Mouse (Mus musculus): ENCODE results near the gene Acer1.

The Acer1 gene

DNA sequence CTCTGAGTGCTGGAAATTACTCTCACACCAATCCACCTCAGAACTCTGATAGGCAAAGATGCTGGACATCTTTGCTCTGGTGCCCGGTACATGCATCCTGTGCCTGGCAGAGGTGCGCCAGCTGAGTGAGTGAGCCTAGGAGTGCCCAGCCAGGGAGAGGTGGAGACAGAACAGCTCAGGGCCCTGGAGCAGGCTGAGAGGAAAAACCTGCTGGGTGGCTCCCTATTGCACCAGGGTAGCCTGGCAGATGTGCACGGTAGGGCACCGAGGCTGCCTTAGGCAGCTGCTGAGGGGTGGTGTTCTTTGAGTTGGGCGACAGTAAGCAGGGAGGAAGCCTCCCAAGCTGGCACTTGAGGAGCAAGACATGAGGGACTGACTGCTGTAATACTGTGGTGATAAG, at the start of gene Acer1:
Gene Acer1 (minus strand): TSS at position 114 of the 400 bp plus-strand sequence.
- DNase-seq (ENCODE audit: inconsistent age in 2 of 2, low spot score in 1 of 2) = no peak

DNA sequence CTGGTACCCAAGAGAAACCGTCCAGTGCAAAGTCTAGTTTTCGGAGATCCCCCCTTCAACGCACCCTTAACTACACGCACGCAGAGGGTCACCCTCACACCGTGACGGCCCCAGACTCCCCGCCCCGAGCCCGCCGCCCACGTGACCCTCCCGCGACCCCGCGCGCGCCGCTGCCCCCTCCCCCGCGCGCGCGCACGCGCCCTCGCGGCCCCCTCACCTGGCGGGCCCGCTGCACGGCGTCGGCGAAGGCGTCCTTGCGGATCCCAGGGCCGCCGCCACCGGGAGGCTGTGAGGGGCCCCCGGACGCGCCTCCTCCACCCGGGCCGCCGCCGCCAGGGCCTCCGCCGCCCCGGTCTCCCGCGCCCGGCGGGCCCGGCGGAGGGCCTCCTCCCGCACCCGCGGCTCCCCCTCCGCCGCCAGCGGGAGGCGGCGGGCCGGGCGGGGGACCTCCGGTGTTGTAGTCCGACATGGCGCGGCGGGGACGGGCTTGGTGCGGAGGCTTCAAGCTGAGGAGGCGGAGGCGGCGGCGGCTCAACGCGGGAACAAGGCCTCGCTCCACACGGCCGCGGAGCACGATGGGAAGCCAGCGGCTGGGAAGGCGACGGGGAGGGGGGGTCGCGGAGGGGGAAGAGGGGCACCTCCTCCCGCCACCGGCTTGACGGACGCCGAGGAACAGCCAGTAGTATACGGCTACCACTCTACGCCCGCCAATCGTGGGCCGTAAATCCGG, 49.2 kb upstream of the Acer1 start, which contains the start of gene Khsrp:
Gene Khsrp (minus strand): TSS at position 592 of the 730 bp plus-strand sequence.
- peak in 1 of 2 experiments; percentile 66 for DNase-seq (ENCODE audit: inconsistent age in 2 of 2, low spot score in 1 of 2)

DNA sequence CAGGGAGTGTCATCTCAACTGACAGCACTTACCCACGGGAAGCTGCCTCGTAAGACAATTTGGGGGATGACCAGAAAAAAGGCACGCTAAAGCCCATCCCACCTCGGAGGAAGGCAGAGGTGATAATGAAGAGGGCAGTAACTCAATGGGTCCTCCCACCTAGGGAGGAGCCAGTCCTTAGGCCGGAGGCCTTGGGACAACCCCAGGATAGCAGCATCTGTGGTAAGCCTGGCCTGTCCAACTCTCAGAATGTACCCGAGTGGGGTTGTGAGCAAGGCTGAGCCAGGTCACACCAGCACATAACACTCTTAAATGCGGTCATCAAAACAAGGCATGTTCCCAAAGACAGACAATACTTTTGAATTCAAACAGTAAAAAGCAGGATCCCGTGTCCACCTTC, 47.8 kb upstream of the Acer1 start:
- DNase-seq (ENCODE audit: inconsistent age in 2 of 2, low spot score in 1 of 2) = peak; percentile 45 to 69

DNA sequence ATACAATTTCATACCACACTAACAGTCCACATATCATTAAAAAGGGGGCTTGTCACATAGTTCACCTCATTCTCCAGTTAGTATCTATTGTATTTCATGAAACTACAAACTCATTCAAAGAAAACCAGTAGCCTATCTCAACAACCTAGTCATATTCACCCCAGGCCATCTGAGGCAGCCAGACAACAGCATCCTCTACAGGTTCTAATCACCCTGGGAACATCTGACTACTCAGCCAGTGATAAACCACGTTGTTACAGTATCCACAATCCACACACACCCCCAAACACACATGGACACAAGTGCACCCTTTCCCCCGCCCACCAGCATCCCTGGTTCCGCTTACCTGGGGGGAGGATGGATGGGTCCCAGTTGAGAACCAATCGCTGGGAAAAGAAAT, 45.5 kb upstream of the Acer1 start:
- no peak for DNase-seq (ENCODE audit: inconsistent age in 2 of 2, low spot score in 1 of 2)

DNA sequence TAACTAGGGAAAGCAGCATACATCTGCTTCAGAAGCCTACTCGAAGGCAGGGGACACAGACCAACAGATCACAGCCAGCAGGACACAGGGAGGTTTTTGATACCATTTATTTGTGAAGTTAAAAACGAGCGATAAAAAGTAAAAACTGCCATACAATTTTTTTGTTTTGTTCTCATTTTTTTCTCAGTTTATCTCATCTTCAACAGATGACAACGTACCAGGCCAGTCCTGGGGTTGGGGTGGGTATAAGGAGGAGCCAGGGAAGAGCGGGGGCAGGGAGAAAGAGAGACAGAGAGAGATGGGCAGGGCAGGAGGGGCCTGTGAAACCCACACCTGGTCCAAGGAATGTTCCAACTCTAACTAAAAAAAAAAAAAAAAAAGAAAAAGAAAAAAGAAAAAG, 39.0 kb upstream of the Acer1 start:
- DNase-seq (ENCODE audit: inconsistent age in 2 of 2, low spot score in 1 of 2) = no peak

DNA sequence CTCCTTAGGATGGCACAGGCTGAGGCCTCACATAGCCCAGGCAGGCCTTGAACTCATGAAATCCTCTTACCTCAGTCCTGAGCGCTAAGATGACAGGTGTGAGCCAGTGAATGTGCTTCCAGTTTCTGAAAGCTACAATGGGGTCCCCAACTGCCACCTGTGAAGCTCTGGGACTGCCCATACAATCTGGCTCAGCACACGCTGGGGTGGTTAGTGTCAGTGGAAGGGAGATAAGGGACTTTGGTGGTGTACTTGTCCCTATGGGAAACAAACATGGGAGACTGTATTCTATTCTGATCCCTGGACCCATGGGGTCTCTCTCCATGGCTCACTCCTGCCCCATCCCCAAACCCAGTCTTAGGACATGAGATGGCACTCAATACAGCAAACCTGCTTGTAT, 37.8 kb upstream of the Acer1 start:
- no peak for DNase-seq (ENCODE audit: inconsistent age in 2 of 2, low spot score in 1 of 2)

DNA sequence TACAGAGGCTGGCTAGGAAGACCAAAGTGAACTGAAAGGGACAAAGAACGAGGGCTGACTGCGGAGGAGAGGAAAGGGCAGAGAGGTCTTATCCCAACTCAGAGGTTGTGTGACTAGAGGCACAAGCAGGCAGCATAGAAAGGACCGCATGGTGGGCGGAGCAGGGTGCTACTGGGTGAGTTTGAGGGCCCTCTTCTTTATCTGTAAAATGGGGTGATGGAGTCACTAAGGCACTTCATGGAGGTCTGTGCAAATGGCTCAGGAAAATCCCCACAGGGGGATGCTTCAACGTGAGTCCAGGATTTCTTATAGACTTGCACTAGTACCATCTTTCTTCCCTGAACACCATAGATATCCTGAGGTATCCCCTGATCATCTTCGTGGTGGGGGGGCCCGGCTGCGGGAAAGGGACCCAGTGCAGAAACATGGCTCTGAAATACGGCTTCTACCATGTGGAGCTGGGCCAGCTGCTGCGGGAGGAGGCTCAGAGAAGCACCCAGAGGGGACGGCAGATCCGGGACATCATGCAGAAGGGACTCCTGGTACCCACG, 30.4 kb upstream of the Acer1 start:
- DNase-seq (ENCODE audit: inconsistent age in 2 of 2, low spot score in 1 of 2) = peak in 1 of 2 experiments; percentile 60

DNA sequence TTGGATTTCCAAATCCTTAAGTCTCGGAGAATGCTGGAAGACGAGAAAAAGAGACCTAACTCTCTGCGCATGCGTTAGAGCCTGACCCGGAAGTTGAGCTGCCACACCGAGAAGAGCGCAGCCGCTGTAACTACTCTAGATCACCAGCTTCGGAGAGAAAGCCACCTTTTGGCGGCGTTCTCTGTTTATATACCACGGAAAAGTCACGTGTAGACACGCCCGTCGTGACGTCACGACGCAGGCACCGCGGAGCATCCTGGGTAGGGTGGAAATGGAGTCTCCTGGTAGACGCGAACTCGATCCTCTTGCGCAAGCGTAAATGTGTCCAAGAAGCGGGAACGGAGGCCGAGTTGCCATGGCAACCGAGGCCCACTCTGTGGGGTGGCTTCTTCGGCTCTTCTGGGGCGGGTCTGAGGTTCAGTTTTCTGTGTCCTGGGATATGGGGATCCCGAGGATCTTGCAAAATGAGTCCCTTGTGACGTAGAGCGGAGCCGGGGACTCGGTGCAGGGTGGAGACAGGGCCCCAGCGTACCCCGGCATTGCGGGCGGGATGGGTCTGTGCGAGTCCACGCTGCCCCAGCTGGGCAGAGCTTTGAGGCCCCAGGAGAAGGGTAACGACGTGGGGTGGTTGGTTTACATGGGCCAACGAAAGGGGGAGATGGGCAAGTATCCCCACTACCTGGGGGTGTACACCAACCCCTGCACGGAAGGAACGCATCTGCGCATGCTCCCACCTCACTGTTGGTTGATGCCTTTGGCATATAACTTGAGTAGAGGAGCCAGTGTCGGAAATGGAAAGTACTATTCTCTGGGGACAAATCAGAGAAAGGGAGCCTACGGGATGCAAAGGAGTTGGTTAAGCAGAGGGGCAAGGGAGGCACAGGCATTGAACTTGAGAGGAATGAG, 29.6 kb upstream of the Acer1 start, which contains the start of the genes Gtf2f1 and Gm17949:
Gene Gtf2f1 (minus strand): TSS at position 53 of the 906 bp plus-strand sequence.
Gene Gm17949 (plus strand): TSS at position 234 of the 906 bp plus-strand sequence.
- DNase-seq (ENCODE audit: inconsistent age in 2 of 2, low spot score in 1 of 2) = peak; percentile 94 to 99

DNA sequence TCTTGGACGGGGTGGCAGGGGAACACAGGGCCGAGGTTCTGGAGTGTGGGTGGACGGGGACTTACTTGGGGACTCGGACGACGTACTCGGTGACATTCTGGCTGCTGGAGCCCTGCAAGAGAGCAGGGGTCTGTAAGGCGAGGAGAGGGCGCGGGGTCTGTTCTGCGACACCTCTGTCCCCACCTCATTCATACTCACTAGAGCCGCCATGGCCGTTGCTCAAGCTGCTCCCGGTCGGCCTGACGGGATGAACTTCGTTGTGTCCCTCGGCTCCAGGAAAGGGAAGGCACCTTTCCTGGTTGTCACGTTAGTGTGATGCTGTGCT, 28.9 kb upstream of the Acer1 start:
- DNase-seq (ENCODE audit: inconsistent age in 2 of 2, low spot score in 1 of 2) = no peak

DNA sequence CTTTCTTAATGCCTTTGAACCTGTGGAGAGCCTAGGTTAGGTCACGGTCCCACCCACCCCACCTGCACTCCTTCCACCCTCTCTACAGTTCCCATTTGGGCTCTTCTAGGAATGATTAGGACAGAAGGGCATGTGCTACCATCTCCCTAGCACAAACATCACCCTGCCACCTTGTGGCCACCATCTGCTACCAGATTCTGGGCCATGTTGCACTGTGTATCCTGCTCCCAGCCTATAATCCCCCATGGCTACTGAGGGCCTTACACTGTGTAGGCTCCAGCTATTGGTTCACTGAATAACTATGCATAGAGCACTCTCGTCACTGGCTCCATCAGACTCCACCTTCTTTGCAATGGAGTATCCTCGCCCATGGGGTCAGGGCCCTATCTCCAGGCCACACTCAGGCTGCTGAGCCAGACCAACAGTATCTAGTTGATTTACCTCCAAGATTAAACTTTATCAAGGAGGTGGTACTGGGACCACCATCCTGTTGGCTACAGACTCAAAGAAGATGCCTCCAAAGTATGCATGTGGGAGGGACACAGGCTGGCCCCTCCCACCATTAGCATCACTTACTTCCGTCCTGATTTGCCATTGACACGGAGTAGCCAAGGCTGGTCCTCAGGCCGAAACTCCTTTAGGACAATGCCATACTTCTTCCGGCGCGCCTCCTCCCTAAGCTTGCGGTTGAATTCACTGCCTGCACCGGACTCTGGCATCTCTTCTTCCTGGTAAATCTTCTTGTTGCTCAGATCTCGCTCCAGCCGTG, 25.4 kb upstream of the Acer1 start:
- DNase-seq (ENCODE audit: inconsistent age in 2 of 2, low spot score in 1 of 2) = peak in 1 of 2 experiments; percentile 50

DNA sequence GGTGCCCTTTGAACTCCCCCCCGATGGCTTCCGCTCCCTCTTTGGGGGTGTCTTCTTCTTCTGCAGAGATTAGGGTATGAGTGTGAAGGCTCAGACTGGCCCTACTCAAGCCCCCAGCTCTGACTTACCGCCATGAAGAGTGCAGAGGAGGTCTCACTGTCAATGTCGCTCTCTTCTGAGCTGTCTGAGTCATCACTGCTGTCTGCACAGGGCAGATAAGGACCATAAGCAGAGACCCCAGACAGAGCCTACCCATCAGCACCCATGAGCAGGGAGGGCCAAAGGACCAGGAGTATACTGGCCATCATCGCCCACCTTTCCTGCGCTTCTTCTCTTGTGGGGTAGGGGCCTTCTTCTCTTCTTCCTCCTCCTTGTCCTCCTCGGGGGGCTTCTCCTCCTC, 22.1 kb upstream of the Acer1 start:
- no peak for DNase-seq (ENCODE audit: inconsistent age in 2 of 2, low spot score in 1 of 2)

DNA sequence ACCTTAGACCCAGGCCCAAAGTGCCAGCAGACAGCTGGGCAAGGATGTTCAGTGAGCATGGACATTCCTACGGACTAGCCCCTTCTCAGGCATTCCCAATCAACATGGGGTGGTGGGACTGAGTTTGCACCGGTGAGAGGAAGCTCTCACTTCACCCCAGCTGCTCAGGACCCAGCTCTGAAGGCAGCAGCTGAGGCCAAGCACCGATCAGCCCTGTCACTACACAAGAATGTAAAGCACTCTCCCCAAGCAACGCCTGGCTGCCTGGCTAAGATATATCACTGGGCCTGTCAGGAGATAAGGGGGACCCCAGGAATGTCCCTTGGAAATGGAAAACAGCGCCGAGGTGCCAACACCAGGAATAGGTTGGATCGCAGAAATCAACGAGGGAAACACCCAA, 19.3 kb upstream of the Acer1 start:
- no peak for DNase-seq (ENCODE audit: inconsistent age in 2 of 2, low spot score in 1 of 2)

DNA sequence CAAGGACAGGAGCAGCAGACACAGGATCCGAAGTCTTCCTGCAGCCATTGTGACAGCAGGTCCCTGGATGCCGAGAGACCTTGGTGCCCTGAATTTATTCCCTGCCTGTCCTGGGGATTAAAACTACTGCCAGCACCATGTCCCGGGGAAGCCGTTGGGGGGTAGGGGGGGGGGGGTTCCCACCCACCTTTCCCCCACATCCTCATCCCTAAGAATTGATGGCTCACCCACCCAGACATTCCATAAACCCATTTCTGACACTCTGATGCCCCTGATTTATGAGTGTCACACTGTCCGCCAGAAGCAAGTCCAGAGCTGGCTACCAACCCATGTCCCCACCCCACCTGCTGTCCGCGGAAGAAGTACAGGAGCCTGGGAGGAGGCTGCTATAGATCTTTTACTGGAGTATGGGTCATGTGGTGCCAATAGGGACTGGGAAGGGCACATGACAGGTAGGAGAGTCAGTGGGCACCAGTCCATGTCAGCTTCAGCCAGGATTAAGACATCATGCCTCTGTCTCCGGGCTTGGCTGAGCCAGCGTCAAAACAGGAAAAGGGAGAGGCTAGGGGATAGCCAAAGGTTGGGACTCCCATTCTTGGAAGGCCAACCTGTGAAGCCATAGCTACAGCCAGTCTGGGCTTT, 18.2 kb upstream of the Acer1 start, which contains the start of gene Pspn:
Gene Pspn (minus strand): TSS at position 51 of the 642 bp plus-strand sequence.
- peak in 1 of 2 experiments; percentile 68 for DNase-seq (ENCODE audit: inconsistent age in 2 of 2, low spot score in 1 of 2)

DNA sequence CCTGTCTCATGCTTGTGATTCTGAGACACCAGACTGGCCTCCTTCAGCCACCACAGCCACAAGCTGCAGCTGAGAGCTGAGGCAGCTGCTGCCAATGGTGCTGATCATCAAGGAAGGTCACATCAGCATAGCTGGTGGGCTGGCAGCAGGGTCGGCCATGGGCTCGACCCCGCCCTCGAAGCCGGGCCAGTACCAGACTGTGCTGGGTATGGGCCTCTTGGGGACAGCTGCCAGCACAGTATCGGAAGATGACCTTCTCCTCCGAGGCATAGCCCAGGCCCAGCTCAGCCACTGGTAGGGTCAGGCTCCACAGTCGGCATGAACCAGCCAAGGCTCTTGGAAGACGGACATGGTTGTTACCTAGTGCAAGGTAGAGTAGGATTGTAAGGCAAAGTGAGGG, 17.5 kb upstream of the Acer1 start:
- DNase-seq (ENCODE audit: inconsistent age in 2 of 2, low spot score in 1 of 2) = peak; percentile 70 to 87

DNA sequence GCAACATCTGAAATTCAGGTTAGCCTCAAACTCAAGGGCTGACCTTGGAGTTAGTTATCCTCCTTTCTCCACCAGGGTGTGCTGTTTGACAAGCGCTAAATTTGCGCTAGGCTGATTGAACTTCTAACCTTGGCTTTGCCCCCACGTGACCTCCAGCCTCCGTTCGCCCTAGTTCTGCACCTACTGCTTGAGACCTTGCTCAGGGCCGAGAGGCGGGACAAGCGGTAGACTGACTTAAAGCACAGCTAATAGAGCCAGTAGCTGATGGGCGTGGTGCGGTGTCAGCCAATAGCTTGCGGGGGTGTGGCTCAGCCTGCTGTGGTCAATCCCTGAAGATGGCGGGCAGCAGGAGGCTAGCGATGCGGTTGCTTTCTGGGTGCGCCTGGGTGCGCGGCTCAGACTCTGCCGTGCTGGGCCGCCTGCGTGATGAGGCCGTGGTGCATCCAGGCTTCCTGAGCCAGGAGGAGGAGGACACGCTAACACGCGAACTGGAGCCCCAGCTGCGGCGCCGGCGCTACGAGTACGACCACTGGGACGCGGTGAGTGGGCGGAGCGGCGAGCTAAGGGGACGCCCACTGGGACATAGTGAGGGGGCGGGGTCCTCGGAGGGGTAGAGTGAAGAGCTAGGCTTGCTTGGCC, 15.2 kb upstream of the Acer1 start, which contains the start of gene Alkbh7:
Gene Alkbh7 (plus strand): TSS at position 311 of the 639 bp plus-strand sequence.
- DNase-seq (ENCODE audit: inconsistent age in 2 of 2, low spot score in 1 of 2) = peak; percentile 98 to 99

DNA sequence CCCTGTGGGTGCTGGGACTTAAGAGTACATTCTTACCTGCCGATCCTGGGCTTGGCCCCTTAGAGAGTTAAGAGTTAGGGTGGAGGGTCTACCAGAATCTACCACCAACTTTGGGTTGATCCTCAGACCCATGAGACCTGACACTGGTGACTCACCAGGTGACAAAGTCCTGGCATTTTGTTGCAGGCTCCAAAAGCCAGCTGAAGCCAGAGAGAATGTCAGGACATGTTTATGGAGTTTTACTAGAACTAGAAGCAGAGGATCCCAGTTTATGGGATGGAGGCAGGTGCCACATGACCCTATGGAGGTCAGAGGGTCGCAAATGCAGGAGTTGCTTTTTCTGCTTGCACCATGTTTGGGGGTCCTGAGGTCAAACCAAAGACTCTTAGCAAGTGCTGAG, 14.6 kb upstream of the Acer1 start:
- DNase-seq (ENCODE audit: inconsistent age in 2 of 2, low spot score in 1 of 2) = peak in 1 of 2 experiments; percentile 81

DNA sequence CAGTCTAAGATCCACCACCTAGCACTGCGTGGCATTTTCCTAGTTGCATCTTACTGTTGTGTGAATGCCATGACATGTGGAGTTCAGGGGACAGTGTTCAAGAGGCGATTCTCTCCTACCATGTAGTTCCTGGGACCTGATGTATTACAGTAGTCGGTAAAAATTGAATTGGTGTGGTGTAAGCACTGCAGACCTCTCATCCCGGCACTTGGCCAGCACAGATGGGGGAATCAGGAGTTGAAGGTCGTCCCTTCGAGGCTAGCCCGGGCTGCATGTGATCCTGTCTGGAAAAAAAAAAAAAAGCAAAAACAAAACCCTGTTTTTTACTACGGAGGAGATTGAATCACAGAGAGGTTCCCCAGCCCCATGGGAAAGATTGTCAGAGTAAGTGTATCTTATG, 13.1 kb upstream of the Acer1 start:
- peak in 1 of 2 experiments; percentile 70 for DNase-seq (ENCODE audit: inconsistent age in 2 of 2, low spot score in 1 of 2)

DNA sequence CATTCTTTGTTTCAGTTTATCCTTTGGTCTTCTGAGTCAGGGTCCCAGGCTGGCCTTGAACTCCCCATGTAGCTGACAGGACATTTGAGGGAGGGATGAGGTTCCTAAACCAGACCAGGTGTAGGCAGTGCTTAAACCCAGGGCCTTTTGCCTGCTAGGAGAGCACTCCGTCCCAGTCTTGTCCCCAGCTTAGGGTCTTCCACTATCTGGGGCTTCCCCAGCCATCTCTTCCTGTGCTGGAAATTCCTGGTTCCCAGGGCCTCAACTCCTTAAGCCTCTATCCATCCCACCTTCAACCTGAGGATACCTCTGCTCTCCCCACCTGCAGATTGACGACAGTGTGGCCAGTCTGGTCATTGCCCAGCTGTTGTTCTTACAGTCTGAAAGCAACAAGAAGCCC, 9.0 kb upstream of the Acer1 start:
- peak; percentile 17 to 40 for DNase-seq (ENCODE audit: inconsistent age in 2 of 2, low spot score in 1 of 2)

DNA sequence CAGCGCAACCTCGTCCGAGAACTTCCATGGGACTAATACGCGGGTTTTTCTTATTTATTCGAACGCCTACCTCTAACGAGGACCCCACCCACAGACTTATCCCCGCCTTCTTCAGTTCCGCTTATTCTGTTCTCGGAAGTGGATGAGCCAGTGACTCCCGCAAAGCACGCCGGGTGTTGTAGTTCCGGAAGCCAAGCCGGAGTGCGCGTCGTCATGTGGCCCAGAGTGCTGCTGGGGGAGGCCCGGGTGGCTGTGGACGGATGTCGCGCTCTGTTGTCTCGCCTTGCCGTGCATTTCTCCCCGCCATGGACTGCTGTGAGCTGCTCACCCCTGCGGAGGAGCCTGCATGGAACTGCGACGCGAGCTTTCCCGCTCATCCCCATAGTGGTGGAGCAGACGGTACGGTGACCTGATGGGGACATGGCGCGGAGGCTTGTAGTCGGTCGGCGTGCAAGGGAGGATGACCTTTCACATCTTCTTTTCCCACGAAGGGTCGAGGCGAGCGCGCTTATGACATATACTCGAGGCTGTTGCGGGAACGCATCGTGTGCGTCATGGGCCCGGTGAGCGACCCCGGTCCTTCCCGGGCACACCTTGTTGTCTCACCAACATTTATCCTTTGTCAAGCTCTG, 8.3 kb upstream of the Acer1 start, which contains the start of gene Clpp:
Gene Clpp (plus strand): TSS at position 191 of the 632 bp plus-strand sequence.
- DNase-seq (ENCODE audit: inconsistent age in 2 of 2, low spot score in 1 of 2) = peak; percentile 95 to 98
